Mouse (Mus musculus) hindbrain, embryonic 16.5 days (tissue): Measurements from ENCODE around the gene Rbpms2. TPM values are rescaled to one million over a fixed set of nuclear protein-coding genes. Genes with fewer than 3 reads are reported as not detected.

ENCODE experiments used
- ATAC-seq: fragments of 200-750 bp; cut with Nextera tagmentation; 2 replicates; pipeline ENCODE4 v1.8.0; 2017; ENCODE audit warnings: moderate TSS enrichment, moderate library complexity
- H3K27ac ChIP-seq: fragments of 300-500 bp; sonication (generic); 2 replicates; pipeline ENCODE4 v1.5.1; 2014; ENCODE audit warnings: low read depth, mild to moderate bottlenecking, control low read depth, low read length, moderate library complexity
- H3K27me3 ChIP-seq: fragments of 300-500 bp; sonication (generic); replicated peaks from 2 replicates; pipeline ENCODE4 v1.6.1; 2014; ENCODE audit warnings: low read length; ENCODE audit not compliant: control insufficient read depth, insufficient read depth
- H3K36me3 ChIP-seq: fragments of 300-500 bp; sonication (generic); 2 replicates; pipeline ENCODE4 v1.6.1; 2014; ENCODE audit warnings: mild to moderate bottlenecking, low read length, moderate library complexity, mixed read lengths; ENCODE audit not compliant: control insufficient read depth, insufficient read depth
- H3K4me1 ChIP-seq: fragments of 300-500 bp; sonication (generic); 2 replicates; pipeline ENCODE4 v1.6.1; 2014; ENCODE audit warnings: low read depth, low read length; ENCODE audit not compliant: control insufficient read depth, insufficient read depth
- H3K4me2 ChIP-seq: fragments of 300-500 bp; sonication (generic); 2 replicates; pipeline ENCODE4 v1.6.1; 2014; ENCODE audit warnings: mild to moderate bottlenecking, low read length, control low read depth, moderate library complexity
- H3K4me3 ChIP-seq: fragments of 300-500 bp; sonication (generic); 2 replicates; pipeline ENCODE4 v1.5.1; 2014; ENCODE audit warnings: mild to moderate bottlenecking, low read length, control low read depth, moderate library complexity
- H3K9ac ChIP-seq: fragments of 300-500 bp; sonication (generic); 2 replicates; pipeline ENCODE4 v1.6.1; 2014; ENCODE audit warnings: low read depth, mild to moderate bottlenecking, control low read depth, low read length, moderate library complexity
- H3K9me3 ChIP-seq: fragments of 300-500 bp; sonication (generic); 2 replicates; pipeline ENCODE4 v1.6.1; 2014; ENCODE audit warnings: mild to moderate bottlenecking, low read length, moderate library complexity; ENCODE audit not compliant: control insufficient read depth
- WGBS: fragments of 180-500 bp; shearing (Covaris S2); extraction: QIAGEN DNeasy Blood & Tissue Kit; methylation state at CpG from one replicate; pipeline ENCODE4 v1.1.7; 2014; 5-methylcytosine and 5-hydroxymethylcytosine counted together
- polyA plus RNA-seq: library from polyadenylated mRNA; unstranded; fragments of >200 nt; fragmentation: Nextera tagmentation; extraction: Ambion mirVana; gene quantifications from 2 replicates; pipeline ENCODE4 v1.2.1, GENCODE M21; 2015

The Rbpms2 gene
- polyA plus RNA-seq, 1 experiment from 2014 or later, result 4.6 TPM

- Histone ChIP-seq H3K9ac (no peak overlapping the region), H3K4me1 (peaks cover 8% of the 10 kb centered on the region), H3K27ac (no peak overlapping the region), H3K27me3 (no peaks in the 10 kb centered on the region), H3K36me3 (no peaks in the 10 kb centered on the region), H3K4me2 (no peak overlapping the region), H3K4me3 (no peak overlapping the region), H3K9me3 (no peaks in the 10 kb centered on the region)
- WGBS, result 95% methylated on average over 3 of the region's 3 CpGs
- ATAC-seq, result no peak
Measured at GRCm38 (mm10) chr9:65592721-65593120, 36.7 kb upstream of the Rbpms2 start.

GRCm38 (mm10) chr9:65593596-65593995, 35.9 kb upstream of the Rbpms2 start:
- H3K27ac ChIP-seq, result no peak overlapping the region
- no peak overlapping the region for H3K9ac ChIP-seq
- peaks cover 6% of the 10 kb centered on the region; the same call in 1 of the 2 replicates for H3K4me1 ChIP-seq
- H3K4me3 ChIP-seq, result no peak overlapping the region
- ATAC-seq, result no peak
- no peaks in the 10 kb centered on the region for H3K27me3 ChIP-seq
- H3K36me3 ChIP-seq, result no peaks in the 10 kb centered on the region
- WGBS, result 82% methylated on average over 9 of the region's 9 CpGs
- H3K9me3 ChIP-seq, result no peaks in the 10 kb centered on the region
- no peak overlapping the region for H3K4me2 ChIP-seq

GRCm38 (mm10) chr9:65598765-65599249, 30.6 kb upstream of the Rbpms2 start:
- Histone ChIP-seq H3K27ac (no peak overlapping the region), H3K36me3 (no peaks in the 10 kb centered on the region), H3K9ac (no peak overlapping the region), H3K4me1 (no peaks in the 10 kb centered on the region), H3K27me3 (no peaks in the 10 kb centered on the region), H3K4me2 (peak overlapping the region; percentile 36), H3K4me3 (no peak overlapping the region), H3K9me3 (no peaks in the 10 kb centered on the region)
- WGBS, result 50% methylated on average over 6 of the region's 11 CpGs
- ATAC-seq, result no peak

- ATAC-seq, result no peak
- H3K4me3 ChIP-seq, result no peak overlapping the region
- H3K9me3 ChIP-seq, result no peaks in the 10 kb centered on the region
- no peaks in the 10 kb centered on the region for H3K27me3 ChIP-seq
- WGBS, result 71% methylated on average over 2 of the region's 2 CpGs
- H3K27ac ChIP-seq, result no peak overlapping the region
- no peak overlapping the region for H3K4me2 ChIP-seq
- H3K36me3 ChIP-seq, result no peaks in the 10 kb centered on the region
- no peak overlapping the region for H3K9ac ChIP-seq
- H3K4me1 ChIP-seq, result no peaks in the 10 kb centered on the region; the same call in 1 of the 2 replicates
Measured at GRCm38 (mm10) chr9:65600951-65601350, 28.5 kb upstream of the Rbpms2 start.

- H3K4me1 ChIP-seq, result no peaks in the 10 kb centered on the region; the same call in 1 of the 2 replicates
- no peak overlapping the region for H3K9ac ChIP-seq
- H3K4me2 ChIP-seq, result no peak overlapping the region
- H3K27ac ChIP-seq, result no peak overlapping the region
- no peaks in the 10 kb centered on the region for H3K36me3 ChIP-seq
- no peak overlapping the region for H3K4me3 ChIP-seq
- ATAC-seq, result no peak
- WGBS, result 54% methylated on average over 8 of the region's 8 CpGs
- H3K9me3 ChIP-seq, result no peaks in the 10 kb centered on the region
- no peaks in the 10 kb centered on the region for H3K27me3 ChIP-seq
Measured at GRCm38 (mm10) chr9:65603401-65604102, 25.9 kb upstream of the Rbpms2 start.

- Histone ChIP-seq H3K9ac (peak overlapping the region; percentile 43), H3K4me1 (no peaks in the 10 kb centered on the region; the same call in 1 of the 2 replicates), H3K9me3 (no peaks in the 10 kb centered on the region), H3K4me2 (peak overlapping the region; percentile 58), H3K27ac (no peak overlapping the region), H3K36me3 (no peaks in the 10 kb centered on the region), H3K4me3 (peak overlapping the region; percentile 28), H3K27me3 (no peaks in the 10 kb centered on the region)
- peak; percentile 79 for ATAC-seq
- 5% methylated on average over 9 of the region's 9 CpGs for WGBS
Measured at GRCm38 (mm10) chr9:65605471-65606136, 23.8 kb upstream of the Rbpms2 start.

- Histone ChIP-seq H3K4me2 (no peak overlapping the region), H3K4me3 (no peak overlapping the region), H3K4me1 (no peaks in the 10 kb centered on the region; the same call in 1 of the 2 replicates), H3K9ac (no peak overlapping the region), H3K27me3 (no peaks in the 10 kb centered on the region), H3K27ac (no peak overlapping the region), H3K36me3 (no peaks in the 10 kb centered on the region), H3K9me3 (no peaks in the 10 kb centered on the region)
- ATAC-seq, result no peak
- WGBS, result 39% methylated on average over 9 of the region's 9 CpGs
Measured at GRCm38 (mm10) chr9:65606321-65607109, 22.9 kb upstream of the Rbpms2 start.

GRCm38 (mm10) chr9:65607120-65607519, 22.3 kb upstream of the Rbpms2 start:
- 43% methylated on average over 2 of the region's 2 CpGs for WGBS
- no peak overlapping the region for H3K4me2 ChIP-seq
- no peak overlapping the region for H3K27ac ChIP-seq
- no peaks in the 10 kb centered on the region for H3K27me3 ChIP-seq
- H3K9ac ChIP-seq, result no peak overlapping the region
- no peaks in the 10 kb centered on the region for H3K36me3 ChIP-seq
- ATAC-seq, result no peak
- H3K4me1 ChIP-seq, result no peaks in the 10 kb centered on the region; the same call in 1 of the 2 replicates
- H3K4me3 ChIP-seq, result no peak overlapping the region
- H3K9me3 ChIP-seq, result no peaks in the 10 kb centered on the region
